Mouse (Mus musculus) heart, postnatal 14 days (tissue): ENCODE data around the gene Anapc15. TPM values are rescaled to one million over a fixed set of nuclear protein-coding genes. Genes with fewer than 3 reads are reported as not detected.

ENCODE experiments used
- DNase-seq, 2 experiments: peaks; one replicate each; pipeline ENCODE4 v3.0.0; 2021 to 2022
- intact Hi-C: fragments of 180-260 bp; cut with DNase I; formaldehyde crosslinking; loops from one replicate; pipeline ENCODE4 v1.15.1; 2025
- total RNA-seq, 2 experiments: library from RNA; stranded (reverse); gene quantifications; 2 replicates each; pipeline ENCODE4 v1.2.3; 2021

Anapc15 gene
- total RNA-seq, 2 experiments from 2014 or later, result 17.1 to 21.8 TPM

DNA sequence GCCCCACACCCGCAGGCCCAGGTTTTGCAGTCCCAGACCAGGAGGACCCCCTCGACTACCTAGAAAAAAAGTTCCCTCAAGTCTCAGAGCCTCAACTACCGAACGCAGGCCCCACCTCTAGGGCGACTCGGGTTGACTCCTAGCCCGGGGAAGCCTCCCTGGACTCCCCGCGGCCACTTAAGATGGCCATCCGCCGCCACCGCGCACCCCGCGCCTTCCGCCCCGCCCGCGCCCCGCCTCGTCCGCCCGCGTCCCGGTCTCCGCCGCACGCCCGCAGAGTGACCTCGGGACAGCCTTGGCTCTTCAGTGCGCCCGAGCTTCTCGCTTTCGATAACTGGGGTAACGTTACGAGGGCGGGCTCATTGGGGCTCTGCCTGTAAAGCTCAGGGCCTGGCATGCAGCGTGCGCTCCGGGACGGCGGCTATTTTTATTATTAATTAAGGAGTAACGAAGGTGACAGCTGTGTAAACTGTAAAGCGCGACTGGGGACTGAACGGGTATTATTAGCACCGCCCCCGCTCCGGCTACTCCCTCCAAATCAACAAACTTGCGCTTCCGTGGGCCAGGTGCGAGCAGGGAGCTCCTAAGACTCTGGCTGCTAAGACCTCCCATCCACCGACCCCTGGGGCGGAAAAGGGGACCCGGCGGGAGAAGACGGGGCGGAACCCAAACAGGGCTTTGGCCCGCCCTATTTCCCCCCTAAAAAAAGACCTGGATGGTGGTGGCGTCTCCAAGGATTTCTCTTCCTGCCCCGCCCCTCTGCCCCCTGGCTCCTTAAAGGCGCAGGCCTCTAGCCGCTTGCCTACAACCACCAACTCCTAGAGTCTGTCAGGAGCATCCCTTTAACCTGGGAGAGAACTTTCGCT is 25.7 kb upstream of the Anapc15 start, which contains the start of gene Inppl1:
Gene Inppl1, minus strand, starts transcription at position 624 of the 866 bp plus-strand sequence.
- intact Hi-C loops, result loop anchor here (5.0 kb wide), 1 partner anchor 59 kb away; no protein-coding TSS in a partner anchor
- DNase-seq, result peak; percentile 87 to 88

DNA sequence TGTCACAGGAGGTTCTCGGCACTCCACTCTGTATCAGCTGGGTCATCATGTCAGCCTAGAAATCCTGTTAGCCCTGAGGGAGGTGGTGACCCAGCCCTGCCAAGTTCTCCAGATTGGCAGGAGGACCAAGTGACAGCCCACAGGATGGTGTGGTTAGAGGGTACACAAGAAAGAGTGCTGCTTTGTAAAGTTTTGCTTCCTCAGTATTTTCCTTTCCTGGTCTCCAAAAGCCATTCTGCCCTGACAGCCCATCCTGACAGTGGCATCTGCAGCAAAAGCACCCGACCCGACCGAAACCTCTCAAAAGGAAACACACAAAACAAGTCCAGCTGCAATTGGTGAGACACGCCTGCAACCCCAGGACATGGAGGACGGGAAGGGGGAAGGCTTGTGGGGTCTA is 19.3 kb upstream of the Anapc15 start:
- intact Hi-C loops, result no loop called here
- DNase-seq, result no peak

GRCm38 (mm10) chr7:101847934-101848333 is 15.6 kb upstream of the Anapc15 start:
- no peak for DNase-seq
- intact Hi-C loops, result no loop called here

- no peak for DNase-seq
- intact Hi-C loops, result no loop called here
Observed at GRCm38 (mm10) chr7:101851689-101852088, 11.8 kb upstream of the Anapc15 start.

- DNase-seq, result no peak
- intact Hi-C loops, result no loop called here
Observed at GRCm38 (mm10) chr7:101852846-101853245, 10.7 kb upstream of the Anapc15 start.

- DNase-seq, result no peak
- intact Hi-C loops, result no loop called here
Observed at GRCm38 (mm10) chr7:101853816-101854215, 9.7 kb upstream of the Anapc15 start.

DNA sequence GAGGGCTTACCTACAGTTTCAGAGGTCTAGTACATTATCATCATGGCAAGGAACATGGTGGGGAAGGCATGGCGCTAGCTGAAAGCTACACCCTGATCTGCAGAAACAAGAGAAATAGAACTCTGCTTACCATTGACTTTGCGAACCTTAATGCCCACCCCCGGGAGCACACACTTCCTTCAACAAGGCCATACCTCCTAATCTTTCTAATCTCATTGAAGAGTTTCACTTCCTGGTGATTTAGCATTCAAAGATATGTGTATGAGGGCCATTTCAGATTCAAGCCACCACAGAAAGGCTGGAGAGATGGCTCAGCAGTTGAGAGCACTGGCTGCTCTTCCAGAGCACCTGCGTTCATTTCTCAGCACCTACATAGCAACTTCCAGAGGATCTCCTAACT is 6.4 kb upstream of the Anapc15 start, which contains the start of gene Folr2:
Gene Folr2, minus strand, starts transcription at position 101 of the 400 bp plus-strand sequence.
- no peak for DNase-seq
- intact Hi-C loops, result no loop called here

GRCm38 (mm10) chr7:101858362-101858761 is 5.2 kb upstream of the Anapc15 start:
- no peak for DNase-seq
- intact Hi-C loops, result no loop called here

- no peak for DNase-seq
- intact Hi-C loops, result no loop called here
Observed at GRCm38 (mm10) chr7:101860978-101861377, 2.5 kb upstream of the Anapc15 start.

- no peak for DNase-seq
- intact Hi-C loops, result no loop called here
Observed at GRCm38 (mm10) chr7:101862291-101862690, 1.2 kb upstream of the Anapc15 start.

DNA sequence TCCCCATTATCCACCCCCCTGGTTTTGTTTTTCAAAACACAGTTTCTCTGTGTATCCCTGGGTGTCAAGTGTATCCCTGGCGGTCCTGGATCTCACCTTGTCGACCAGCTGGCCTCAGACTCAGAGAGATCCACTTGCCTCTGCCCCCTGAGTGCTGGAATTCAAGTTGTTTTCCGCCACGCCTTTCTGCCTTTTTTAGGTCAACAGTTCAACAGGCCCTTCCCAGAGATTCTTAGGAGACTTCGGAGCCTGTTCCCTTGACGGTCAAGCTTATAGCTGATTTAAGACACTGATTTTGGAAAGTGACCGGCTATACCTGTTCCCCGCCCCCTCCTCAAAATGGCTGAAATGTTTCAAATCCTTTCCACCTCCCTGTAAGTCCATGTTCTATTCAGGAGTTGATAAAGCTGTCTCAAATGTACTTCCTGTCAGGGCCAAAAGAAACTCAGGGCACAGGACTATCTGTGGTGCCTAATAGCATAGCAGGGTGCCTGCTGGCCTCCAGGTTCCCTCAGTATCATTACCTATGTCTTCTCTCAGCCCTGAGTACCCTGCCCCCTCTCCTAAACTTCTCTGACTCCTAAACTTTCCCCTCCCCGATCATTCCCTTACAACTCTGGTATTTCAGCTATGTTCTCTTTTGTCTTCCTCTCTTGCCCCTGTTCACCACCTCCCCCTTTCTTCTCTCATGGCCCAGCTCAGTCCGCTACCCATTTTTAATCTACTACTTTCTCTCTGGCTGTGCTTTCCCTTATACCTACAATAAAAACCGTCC is 3.2 kb downstream of the Anapc15 start:
- intact Hi-C loops, result no loop called here
- no peak for DNase-seq

GRCm38 (mm10) chr7:101867482-101867881 is 4.0 kb downstream of the Anapc15 start:
- intact Hi-C loops, result no loop called here
- no peak for DNase-seq

GRCm38 (mm10) chr7:101868241-101869162 is 5.0 kb downstream of the Anapc15 start:
- peak in 1 of 2 experiments; percentile 23 for DNase-seq
- intact Hi-C loops, result no loop called here

- intact Hi-C loops, result no loop called here
- DNase-seq, result no peak
Observed at GRCm38 (mm10) chr7:101869163-101869500, 5.6 kb downstream of the Anapc15 start.

- intact Hi-C loops, result no loop called here
Observed at GRCm38 (mm10) chr7:101870629-101871028, 7.1 kb downstream of the Anapc15 start, which contains the start of gene Folr1. Gene Folr1, minus strand, starts transcription at chr7:101870788.

DNA sequence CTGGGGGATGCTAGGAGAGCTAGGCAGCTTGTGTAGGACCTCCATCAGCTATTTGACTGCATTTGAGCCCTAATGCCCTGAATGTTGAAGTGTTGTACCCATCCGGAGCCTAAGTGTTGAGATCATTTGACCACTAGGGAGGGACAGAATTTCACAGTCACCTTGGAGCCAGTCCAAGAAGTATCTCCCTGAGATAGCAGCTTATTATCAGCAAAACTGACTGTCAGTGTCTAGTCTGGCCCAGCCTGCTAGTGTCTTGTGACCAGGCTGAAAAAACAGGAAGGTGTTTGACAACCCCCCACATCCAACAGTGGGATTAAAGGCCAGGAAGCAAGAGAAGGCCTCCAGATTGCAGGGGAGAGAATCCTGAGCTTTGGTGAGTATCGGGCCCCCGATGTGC is 7.8 kb downstream of the Anapc15 start:
- intact Hi-C loops, result no loop called here
- DNase-seq, result no peak

More at GRCm38 (mm10) chr7:101870629-101871028, 7.1 kb downstream of the Anapc15 start, which contains the start of gene Folr1:
- DNase-seq, result no peak

GRCm38 (mm10) chr7:101875978-101876377 is 12.5 kb downstream of the Anapc15 start:
- intact Hi-C loops, result no loop called here

DNA sequence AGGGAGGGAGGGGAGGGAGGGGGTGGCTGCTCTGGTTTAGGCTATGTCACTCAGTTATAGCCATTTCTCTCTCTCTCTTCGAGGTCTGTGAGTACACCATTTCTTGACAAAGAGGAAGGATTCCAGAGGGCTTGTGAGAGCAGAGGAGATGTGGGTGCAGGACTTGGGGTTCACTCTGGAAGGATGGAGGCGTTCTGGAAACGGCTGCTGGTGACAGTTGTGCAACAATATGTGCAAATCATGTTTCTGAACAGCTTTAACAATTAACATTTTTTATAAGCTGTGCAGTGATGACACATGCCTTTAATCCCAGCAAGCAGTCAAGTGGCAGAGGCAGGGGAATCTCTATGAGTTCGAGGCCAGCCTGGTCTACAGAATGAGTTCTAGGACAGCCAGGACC is 17.3 kb downstream of the Anapc15 start:
- DNase-seq, result no peak
- intact Hi-C loops, result no loop called here

More at GRCm38 (mm10) chr7:101875978-101876377, 12.5 kb downstream of the Anapc15 start:
- DNase-seq, result no peak

DNA sequence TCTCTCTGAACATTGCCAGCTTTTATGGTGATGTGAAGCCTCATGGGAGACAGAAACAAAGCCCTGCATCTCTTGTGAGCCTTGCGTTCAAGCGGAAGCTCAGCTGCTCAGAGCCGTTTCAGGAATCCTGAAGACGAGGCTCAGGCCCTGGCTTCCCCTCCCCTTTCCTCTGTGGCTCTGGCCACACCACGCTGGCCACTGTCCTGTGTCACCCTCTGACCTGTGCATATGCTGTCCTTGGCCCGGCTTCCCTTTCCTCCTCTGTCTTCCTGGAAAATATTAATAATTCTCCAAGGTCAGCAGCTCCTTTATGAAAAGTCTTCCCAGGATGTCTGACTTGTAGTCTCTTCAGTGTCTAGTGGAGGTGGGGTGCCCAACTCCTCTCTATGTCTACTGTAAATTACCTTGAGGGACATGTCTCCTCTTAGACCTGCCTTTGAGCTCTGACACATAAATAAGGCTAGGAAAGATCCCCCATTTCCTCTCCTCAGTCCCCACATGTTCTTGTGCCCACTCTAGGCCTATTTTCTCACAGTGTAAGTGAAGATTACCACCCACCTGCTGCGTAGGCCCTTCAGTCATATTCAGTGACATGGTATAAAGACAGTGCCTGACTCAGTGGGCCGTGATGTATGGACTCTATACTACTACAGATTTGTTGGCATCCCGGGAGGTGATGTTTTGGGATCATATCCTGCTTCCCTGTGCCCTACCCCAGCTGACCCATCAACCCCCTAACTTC is 19.1 kb downstream of the Anapc15 start:
- intact Hi-C loops, result no loop called here
- DNase-seq, result peak in 1 of 2 experiments; percentile 14
